Mouse (Mus musculus): ENCODE measurements around the gene Cenpf.

GRCm38 (mm10) chr1:189703156-189703555 lies 15.3 kb upstream of the Cenpf start:
- TF ChIP-seq EP300 (IDR thresholded peaks at IDR 0.05; ENCODE audit: low read depth) (no peak), CTCF (IDR thresholded peaks at IDR 0.05; ENCODE audit: low read depth) (peak; percentile 17; the same call in 1 of the 2 replicates)

Measured in liver, embryonic 14.5 days (tissue).